21 mouse cellular contexts compared by ENCODE assay signal in the genomic region with DNA sequence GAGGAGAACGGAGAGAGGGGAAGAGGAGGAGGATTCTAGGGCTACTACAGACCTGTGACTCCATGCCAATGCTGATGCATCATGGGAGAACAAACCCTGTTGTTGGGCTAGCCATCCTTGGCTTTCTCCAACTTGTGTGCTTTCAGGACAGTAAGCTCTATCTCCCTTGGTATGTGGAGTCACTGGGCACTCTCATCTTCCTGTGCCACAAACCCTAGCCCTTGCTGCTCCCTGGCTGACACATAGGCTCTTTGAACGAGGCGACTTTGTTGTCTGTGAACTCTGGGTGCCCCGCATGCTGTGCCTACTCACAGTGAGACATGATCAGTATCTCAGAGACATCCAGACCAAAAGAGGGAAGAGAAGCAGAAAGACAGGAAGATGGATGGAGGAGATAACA.
DNase-seq lines count a peak whose midpoint lies in the region; ATAC-seq lines count a peak whose summit lies in the region.
"Had no signal": no experiment of that assay in that cellular context is flagged by ENCODE, and none has a peak within 500 bp of the region (broad histone marks: within the 10 kb centered on the region; RNA-seq: fewer than 3 reads in every experiment).

No protein-coding gene starts in this region.

- H3K36me3 ChIP-seq in kidney, embryonic 14.5 days (ENCODE audit: control insufficient read depth, insufficient read depth, low read length) = no peaks in the 10 kb centered on the region
- peaks cover 6% of the 10 kb centered on the region; the same call in 1 of the 2 replicates for H3K36me3 ChIP-seq in kidney, embryonic 15.5 days
- H3K36me3 ChIP-seq: G1E had no signal

- no peak overlapping the region for H3K4me2 ChIP-seq in kidney, embryonic 14.5 days (replicated peaks; ENCODE audit: low read depth, low read length)
- no peak overlapping the region for H3K4me2 ChIP-seq in kidney, embryonic 15.5 days

- DNase-seq in heart, adult 11 months = peak; percentile 61
- DNase-seq in heart, adult 9 months (ENCODE audit: low spot score in 2 of 2) = no peak
- DNase-seq in kidney, adult 9 months = no peak
- DNase-seq in kidney, postnatal 25 days = no peak
- DNase-seq: adrenal gland, adult 2 months; adrenal gland, adult 8-10 months; adrenal gland, postnatal 10 days; adrenal gland, postnatal 14 days; adrenal gland, postnatal 25 days; adrenal gland, postnatal 36 days; B cell, adult 2 months; cerebellum, adult 11 months; cerebellum, adult 11-12 months; cerebellum, adult 18-20 months had no signal

- no peak overlapping the region for H3K4me3 ChIP-seq in kidney, embryonic 14.5 days (ENCODE audit: low read length)
- no peak overlapping the region for H3K4me3 ChIP-seq in kidney, embryonic 15.5 days (replicated peaks)

- H3K4me1 ChIP-seq in kidney, embryonic 14.5 days (ENCODE audit: control insufficient read depth, insufficient read depth, low read length) = peaks cover 5% of the 10 kb centered on the region; the same call in 1 of the 2 replicates
- peaks cover 23% of the 10 kb centered on the region; the same call in 1 of the 2 replicates for H3K4me1 ChIP-seq in kidney, embryonic 15.5 days

- ATAC-seq in kidney, embryonic 14.5 days (ENCODE audit: low FRiP score, low TSS enrichment) = peak; percentile 58; the same call in 1 of the 2 replicates
- no peak for ATAC-seq in kidney, embryonic 15.5 days (replicated peaks; ENCODE audit: low FRiP score)
- ATAC-seq: activated CD4-positive, CD25-positive, alpha-beta regulatory T cell, adult 4 months; CD4-positive, CD25-positive, alpha-beta regulatory T cell, adult 4 months; Patski had no signal

- no peaks in the 10 kb centered on the region for H3K27me3 ChIP-seq in kidney, embryonic 14.5 days (ENCODE audit: control insufficient read depth, insufficient read depth, low read length)
- no peaks in the 10 kb centered on the region for H3K27me3 ChIP-seq in kidney, embryonic 15.5 days
- H3K27me3 ChIP-seq: CH12.LX, Patski had no signal

- H3K9me3 ChIP-seq in kidney, embryonic 14.5 days (ENCODE audit: control insufficient read depth, low read length) = no peaks in the 10 kb centered on the region
- no peaks in the 10 kb centered on the region for H3K9me3 ChIP-seq in kidney, embryonic 15.5 days (replicated peaks)

- 60% methylated on average over 4 of the region's 4 CpGs for WGBS in kidney, embryonic 14.5 days
- 43% methylated on average over 4 of the region's 4 CpGs for WGBS in kidney, embryonic 15.5 days

- no peak overlapping the region for H3K9ac ChIP-seq in kidney, embryonic 14.5 days (ENCODE audit: low read depth, low read length)
- H3K9ac ChIP-seq in kidney, embryonic 15.5 days = no peak overlapping the region

- H3K27ac ChIP-seq in kidney, embryonic 14.5 days (ENCODE audit: low read depth, low read length) = no peak overlapping the region
- peak overlapping the region; percentile 14; the same call in 1 of the 2 replicates for H3K27ac ChIP-seq in kidney, embryonic 15.5 days
